Mouse (Mus musculus) MEL (cell line): ENCODE data around the gene P2ry13.

Experiments used
- BHLHE40 ChIP-seq: IDR thresholded peaks from 2 replicates; pipeline ENCODE4 v1.6.1; 2012; ENCODE audit warnings: low read depth, mild to moderate bottlenecking, inconsistent platforms, low read length, improper control_type of control experiment, borderline replicate concordance
- CTCF ChIP-seq, 3 experiments: IDR thresholded peaks in 2 of 3; conservative IDR thresholded peaks in 1 of 3; 2 replicates each; pipeline ENCODE4 v1.5.1; 2011 to 2012; ENCODE audit warnings: low read length in 3 of 3, low read depth in 2 of 3, mild to moderate bottlenecking in 2 of 3, improper control_type of control experiment in 1 of 3, inconsistent platforms in 1 of 3, mixed read lengths in 1 of 3, moderate library complexity in 1 of 3; ENCODE audit not compliant: control insufficient read depth in 1 of 3, insufficient read depth in 1 of 3, poor library complexity in 1 of 3, severe bottlenecking in 1 of 3
- E2F4 ChIP-seq: IDR thresholded peaks from 2 replicates; pipeline ENCODE4 v1.6.1; 2011; ENCODE audit warnings: low read depth, low read length, improper control_type of control experiment, borderline replicate concordance
- GABPA ChIP-seq: IDR thresholded peaks from 2 replicates; pipeline ENCODE4 v1.6.1; 2012; ENCODE audit warnings: low read depth, mild to moderate bottlenecking, inconsistent platforms, low read length, improper control_type of control experiment, moderate library complexity
- HCFC1 ChIP-seq: IDR thresholded peaks from 2 replicates; pipeline ENCODE4 v1.6.1; 2012; ENCODE audit warnings: low read depth, mild to moderate bottlenecking, inconsistent platforms, low read length, improper control_type of control experiment, moderate library complexity
- MEF2A ChIP-seq: IDR thresholded peaks from 2 replicates; pipeline ENCODE4 v1.6.1; 2014; ENCODE audit warnings: low read depth, mild to moderate bottlenecking, inconsistent platforms, low read length, improper control_type of control experiment; ENCODE audit not compliant: poor library complexity, insufficient replicate concordance, severe bottlenecking; ENCODE audit errors: extremely low read depth
- POLR2A ChIP-seq, 2 experiments: IDR thresholded peaks; 2 replicates each; pipeline ENCODE4 v1.6.1; 2011 to 2012; ENCODE audit warnings: low read length in 2 of 2, mild to moderate bottlenecking in 2 of 2, control low read depth in 1 of 2, improper control_type of control experiment in 1 of 2, low read depth in 1 of 2, moderate library complexity in 1 of 2; ENCODE audit not compliant: control insufficient read depth in 1 of 2, insufficient read depth in 1 of 2, poor library complexity in 1 of 2
- UBTF ChIP-seq: IDR thresholded peaks from 2 replicates; pipeline ENCODE4 v1.6.1; 2012; ENCODE audit warnings: low read depth, mild to moderate bottlenecking, inconsistent platforms, low read length, improper control_type of control experiment, moderate library complexity, borderline replicate concordance; ENCODE audit not compliant: insufficient read depth
- USF2 ChIP-seq, 2 experiments: IDR thresholded peaks; 2 replicates each; pipeline ENCODE4 v1.6.1; 2011 to 2012; ENCODE audit warnings: improper control_type of control experiment in 2 of 2, low read length in 2 of 2, borderline replicate concordance in 1 of 2, inconsistent platforms in 1 of 2, low read depth in 1 of 2, mild to moderate bottlenecking in 1 of 2; ENCODE audit not compliant: insufficient read depth in 1 of 2
- ZC3H11A ChIP-seq: IDR thresholded peaks from 2 replicates; pipeline ENCODE4 v1.6.1; 2012; ENCODE audit warnings: low read depth, mild to moderate bottlenecking, inconsistent platforms, low read length, improper control_type of control experiment

GRCm38 (mm10) chr3:59205941-59206340, 4.7 kb downstream of the P2ry13 start:
- TF ChIP-seq E2F4 (no peak), GABPA (no peak), CTCF (IDR thresholded peaks at IDR 0.05 in 2 of 3, conservative IDR thresholded peaks at IDR 0.05 in 1 of 3; ENCODE audit: control insufficient read depth in 1 of 3, insufficient read depth in 1 of 3, low read depth in 2 of 3, low read length in 3 of 3, poor library complexity in 1 of 3, severe bottlenecking in 1 of 3) (no peak), HCFC1 (no peak), USF2 (IDR thresholded peaks at IDR 0.05; ENCODE audit: borderline replicate concordance in 1 of 2, insufficient read depth in 1 of 2, low read depth in 1 of 2, low read length in 2 of 2) (no peak), POLR2A (IDR thresholded peaks at IDR 0.05; ENCODE audit: control insufficient read depth in 1 of 2, insufficient read depth in 1 of 2, low read depth in 1 of 2, low read length in 2 of 2, poor library complexity in 1 of 2) (no peak), UBTF (no peak), MEF2A (no peak), ZC3H11A (no peak), BHLHE40 (no peak)
